ENCODE assay signal across 14 mouse cellular contexts in the genomic region with DNA sequence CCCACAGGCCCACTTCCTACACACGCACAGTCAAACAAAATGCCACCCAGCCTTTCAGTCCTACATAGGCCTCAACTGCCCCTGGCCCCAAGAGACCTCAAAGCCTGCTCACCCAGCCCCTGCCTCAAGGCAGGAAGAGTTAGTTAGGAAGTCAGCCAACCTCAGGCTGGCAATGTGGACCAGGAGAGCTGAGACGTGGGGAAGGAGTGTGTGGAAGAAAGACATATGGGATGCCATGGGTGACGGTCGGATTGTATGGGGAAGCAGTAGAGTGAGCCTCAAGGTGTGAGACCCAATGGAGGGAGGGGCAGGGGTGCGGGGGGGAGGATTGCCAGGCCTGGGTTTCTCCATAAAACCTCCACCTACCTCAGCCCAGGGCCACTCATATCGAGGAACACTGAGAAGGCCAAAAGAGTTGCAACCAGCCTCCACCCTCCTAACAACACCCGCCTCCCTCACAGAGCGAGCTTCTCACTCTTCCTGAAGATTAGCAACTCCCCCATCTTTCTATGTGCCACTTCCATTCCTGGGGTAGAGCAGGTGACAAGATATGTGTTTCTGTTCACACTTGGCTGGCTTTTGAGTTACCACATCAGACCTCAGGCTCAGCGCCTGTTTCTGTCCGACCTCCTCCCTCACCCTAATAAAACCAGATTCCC. TPM values are rescaled to one million over a fixed set of nuclear protein-coding genes. Genes with fewer than 3 reads are reported as not detected.
DNase-seq lines count a peak whose midpoint lies in the region; ATAC-seq and TF ChIP-seq lines count a peak whose summit lies in the region.
"Had no signal": no experiment of that assay in that cellular context is flagged by ENCODE, and none has a peak within 500 bp of the region (broad histone marks: within the 10 kb centered on the region; RNA-seq: fewer than 3 reads in every experiment).

No protein-coding gene starts in this region.

- H3K36me3 ChIP-seq in kidney, postnatal 0 days (ENCODE audit: insufficient read depth, low read length) = no peaks in the 10 kb centered on the region
- no peaks in the 10 kb centered on the region for H3K36me3 ChIP-seq in embryonic facial prominence, embryonic 15.5 days
- H3K36me3 ChIP-seq in forebrain, embryonic 16.5 days (ENCODE audit: control insufficient read depth, insufficient read depth) = no peaks in the 10 kb centered on the region
- no peaks in the 10 kb centered on the region for H3K36me3 ChIP-seq in neural tube, embryonic 14.5 days (ENCODE audit: control insufficient read depth, insufficient read depth, low read length)

- H3K9ac ChIP-seq in kidney, postnatal 0 days (ENCODE audit: low read depth, low read length) = no peak overlapping the region
- H3K9ac ChIP-seq in embryonic facial prominence, embryonic 15.5 days = no peak overlapping the region
- H3K9ac ChIP-seq in forebrain, embryonic 16.5 days (replicated peaks; ENCODE audit: low read depth, low read length) = 0 out of 2 replicates have a peak overlapping the region, but pooled peaks have one; percentile 5
- H3K9ac ChIP-seq in neural tube, embryonic 14.5 days (replicated peaks; ENCODE audit: low read depth, low read length) = no peak overlapping the region

- no peak for TF ChIP-seq CTCF in kidney, postnatal 0 days (IDR thresholded peaks at IDR 0.05; ENCODE audit: low read depth)

- DNase-seq in kidney, postnatal 0 days (ENCODE audit: low spot score) = peak; percentile 33
- DNase-seq in kidney, adult 9 months = no peak
- no peak for DNase-seq in spleen, postnatal 14 days (ENCODE audit: low spot score in 2 of 2)
- DNase-seq in embryo, embryonic 11 days = no peak
- DNase-seq: adrenal gland, postnatal 25 days; cerebellum, adult 11-12 months; heart, postnatal 10 days; kidney, adult 2 months; spleen, adult 18-20 months; thymus, postnatal 36 days had no signal

- WGBS in kidney, postnatal 0 days = 48% methylated on average over 10 of the region's 10 CpGs
- WGBS in embryonic facial prominence, embryonic 15.5 days = 68% methylated on average over 10 of the region's 10 CpGs
- 54% methylated on average over 10 of the region's 10 CpGs for WGBS in forebrain, embryonic 16.5 days
- 51% methylated on average over 10 of the region's 10 CpGs for WGBS in neural tube, embryonic 14.5 days

- H3K9me3 ChIP-seq in kidney, postnatal 0 days (replicated peaks; ENCODE audit: low read length) = no peaks in the 10 kb centered on the region
- H3K9me3 ChIP-seq in embryonic facial prominence, embryonic 15.5 days (replicated peaks) = no peaks in the 10 kb centered on the region
- H3K9me3 ChIP-seq in forebrain, embryonic 16.5 days (ENCODE audit: control insufficient read depth, low read length) = no peaks in the 10 kb centered on the region
- no peaks in the 10 kb centered on the region for H3K9me3 ChIP-seq in neural tube, embryonic 14.5 days (ENCODE audit: control insufficient read depth, low read length)

- peaks cover 38% of the 10 kb centered on the region for H3K4me1 ChIP-seq in kidney, postnatal 0 days (replicated peaks; ENCODE audit: insufficient read depth, low read length)
- peaks cover 82% of the 10 kb centered on the region for H3K4me1 ChIP-seq in embryonic facial prominence, embryonic 15.5 days
- peaks cover 94% of the 10 kb centered on the region for H3K4me1 ChIP-seq in forebrain, embryonic 16.5 days (replicated peaks; ENCODE audit: control insufficient read depth, insufficient read depth, low read length)
- peaks cover 79% of the 10 kb centered on the region for H3K4me1 ChIP-seq in neural tube, embryonic 14.5 days (ENCODE audit: control insufficient read depth, insufficient read depth, low read length)

- no peak for ATAC-seq in kidney, postnatal 0 days (replicated peaks; ENCODE audit: low FRiP score, low read depth)
- ATAC-seq in embryonic facial prominence, embryonic 15.5 days (ENCODE audit: insufficient number of reproducible peaks, low FRiP score, low TSS enrichment, low read depth) = no peak
- no peak for ATAC-seq in forebrain, embryonic 16.5 days
- ATAC-seq in neural tube, embryonic 14.5 days (ENCODE audit: low read depth) = no peak

- no peaks in the 10 kb centered on the region for H3K27me3 ChIP-seq in kidney, postnatal 0 days (ENCODE audit: insufficient read depth, low read length)
- no peaks in the 10 kb centered on the region for H3K27me3 ChIP-seq in embryonic facial prominence, embryonic 15.5 days
- no peaks in the 10 kb centered on the region for H3K27me3 ChIP-seq in forebrain, embryonic 16.5 days (replicated peaks; ENCODE audit: control insufficient read depth, insufficient read depth, low read length)
- no peaks in the 10 kb centered on the region for H3K27me3 ChIP-seq in neural tube, embryonic 14.5 days (ENCODE audit: control insufficient read depth, insufficient read depth, low read length)

- H3K4me2 ChIP-seq in kidney, postnatal 0 days (ENCODE audit: low read length) = no peak overlapping the region
- H3K4me2 ChIP-seq in embryonic facial prominence, embryonic 15.5 days (replicated peaks) = 0 out of 2 replicates have a peak overlapping the region, but pooled peaks have one; percentile 2
- no peak overlapping the region for H3K4me2 ChIP-seq in forebrain, embryonic 16.5 days (ENCODE audit: low read length)
- 0 out of 2 replicates have a peak overlapping the region, but pooled peaks have one; percentile 6 for H3K4me2 ChIP-seq in neural tube, embryonic 14.5 days (ENCODE audit: low read depth, low read length)

- H3K4me3 ChIP-seq in kidney, postnatal 0 days (replicated peaks; ENCODE audit: low read depth, low read length) = no peak overlapping the region
- no peak overlapping the region for H3K4me3 ChIP-seq in embryonic facial prominence, embryonic 15.5 days (replicated peaks)
- no peak overlapping the region for H3K4me3 ChIP-seq in forebrain, embryonic 16.5 days (replicated peaks; ENCODE audit: low read length)
- no peak overlapping the region for H3K4me3 ChIP-seq in neural tube, embryonic 14.5 days (ENCODE audit: low read depth, low read length)

- no peak overlapping the region for H3K27ac ChIP-seq in kidney, postnatal 0 days
- H3K27ac ChIP-seq in embryonic facial prominence, embryonic 15.5 days (replicated peaks) = peak overlapping the region; percentile 84
- no peak overlapping the region; the same call in 1 of the 2 replicates for H3K27ac ChIP-seq in forebrain, embryonic 16.5 days (ENCODE audit: low read length)
- H3K27ac ChIP-seq in neural tube, embryonic 14.5 days (ENCODE audit: low read depth, low read length) = 0 out of 2 replicates have a peak overlapping the region, but pooled peaks have one; percentile 16

RNA-seq across cellular contexts. Expression of a gene that starts 8.3 kb away (rescaled TPM):
- polyA plus RNA-seq in kidney, postnatal 0 days (2015; fragmentation: Nextera tagmentation; extraction: Ambion mirVana) = 13.6 and 13.8 TPM in 2 replicates
- 20.1 and 22.7 TPM in 2 replicates for polyA plus RNA-seq in embryonic facial prominence, embryonic 15.5 days (2015; fragmentation: Nextera tagmentation; extraction: Ambion mirVana)
- 40.5 and 42.7 TPM in 2 replicates for polyA plus RNA-seq in forebrain, embryonic 16.5 days (2015; fragmentation: Nextera tagmentation; extraction: Ambion mirVana)
- polyA plus RNA-seq in neural tube, embryonic 14.5 days (2014; fragmentation: Nextera tagmentation; extraction: Ambion mirVana) = 50.9 and 52.2 TPM in 2 replicates

RNA-seq across cellular contexts. Expression of a gene that starts 37.4 kb away (rescaled TPM):
- not detected in 2 replicates for polyA plus RNA-seq in kidney, postnatal 0 days (2015; fragmentation: Nextera tagmentation; extraction: Ambion mirVana)
- polyA plus RNA-seq in embryonic facial prominence, embryonic 15.5 days (2015; fragmentation: Nextera tagmentation; extraction: Ambion mirVana) = 2.1 and 2.7 TPM in 2 replicates
- polyA plus RNA-seq in forebrain, embryonic 16.5 days (2015; fragmentation: Nextera tagmentation; extraction: Ambion mirVana) = 2.0 TPM in 2 replicates
- 3.3 and 3.6 TPM in 2 replicates for polyA plus RNA-seq in neural tube, embryonic 14.5 days (2014; fragmentation: Nextera tagmentation; extraction: Ambion mirVana)
- polyA plus RNA-seq: kidney, adult 2 months; liver, embryonic 16.5 days had no signal

Comparison
In these comparisons a context has a peak if more than half of its experiments do, and no peak if none do; other contexts are left out.
1. H3K27ac ChIP-seq: peak in embryonic facial prominence, embryonic 15.5 days (single experiment) and neural tube, embryonic 14.5 days (single experiment); none in kidney, postnatal 0 days (single experiment) and forebrain, embryonic 16.5 days (single experiment).
2. H3K4me2 ChIP-seq: peak in embryonic facial prominence, embryonic 15.5 days (single experiment) and neural tube, embryonic 14.5 days (single experiment); none in kidney, postnatal 0 days (single experiment) and forebrain, embryonic 16.5 days (single experiment).